Mouse (Mus musculus) adrenal gland, adult 10 weeks (tissue): ENCODE results near the gene Hist1h2bm. TPM values are rescaled to one million over a fixed set of nuclear protein-coding genes. Genes with fewer than 3 reads are reported as not detected.

ENCODE experiments used
- polyA plus RNA-seq: library from polyadenylated mRNA; stranded (reverse); fragments of 350-450 nt; fragmentation: Illumina TruSeq; extraction: RNeasy Lipid Tissue Mini Kit (QIAGEN cat#74804); gene quantifications from one replicate; pipeline ENCODE4 v1.2.3, GENCODE M21; 2014; ENCODE audit warnings: low read depth, low replicate concordance

Gene Hist1h2bm
- not detected for polyA plus RNA-seq

GRCm38 (mm10) chr13:21721757-21722372, at the start of gene Hist1h2bm:
Gene Hist1h2bm, plus strand, starts transcription at chr13:21722044.

GRCm38 (mm10) chr13:21677305-21677704, 44.5 kb upstream of the Hist1h2bm start, which contains the start of gene Olfr1360:
Gene Olfr1360, minus strand, starts transcription at chr13:21677405.

GRCm38 (mm10) chr13:21697811-21698210, 24.0 kb upstream of the Hist1h2bm start, which contains the start of gene Olfr1359:
Gene Olfr1359, plus strand, starts transcription at chr13:21698111.

GRCm38 (mm10) chr13:21715864-21716539, 5.8 kb upstream of the Hist1h2bm start, which contains the start of the genes Hist1h2bl and Hist1h2ai:
Gene Hist1h2bl, minus strand, starts transcription at chr13:21716143.
Gene Hist1h2ai, plus strand, starts transcription at chr13:21716422.

GRCm38 (mm10) chr13:21717397-21718357, 4.2 kb upstream of the Hist1h2bm start, which contains the start of gene Hist1h3h:
Gene Hist1h3h, plus strand, starts transcription at chr13:21717659.

GRCm38 (mm10) chr13:21734906-21735767, 13.3 kb downstream of the Hist1h2bm start, which contains the start of gene Hist1h4j:
Gene Hist1h4j, plus strand, starts transcription at chr13:21735064.

GRCm38 (mm10) chr13:21750159-21751017, 28.5 kb downstream of the Hist1h2bm start, which contains the start of gene Hist1h4k:
Gene Hist1h4k, minus strand, starts transcription at chr13:21750505.

GRCm38 (mm10) chr13:21753524-21754285, 31.9 kb downstream of the Hist1h2bm start, which contains the start of the genes Hist1h2ak and Hist1h2bn:
Gene Hist1h2ak, minus strand, starts transcription at chr13:21753827.
Gene Hist1h2bn, plus strand, starts transcription at chr13:21754123.

Other genes starting within 250 kb of the Hist1h2bm start
- 1.8 TPM for gene Zkscan4, start 243.1 kb upstream of the Hist1h2bm start, polyA plus RNA-seq
- gene Gm10065, start 242.6 kb upstream of the Hist1h2bm start, polyA plus RNA-seq = not detected
- gene AK157302, start 226.8 kb upstream of the Hist1h2bm start, polyA plus RNA-seq = 5.3 TPM
- gene Gm11273, start 220.6 kb upstream of the Hist1h2bm start, polyA plus RNA-seq = not detected
- gene Zkscan8, start 190.9 kb upstream of the Hist1h2bm start, polyA plus RNA-seq = 41.5 TPM
- not detected for gene Olfr1366, start 179.2 kb upstream of the Hist1h2bm start, polyA plus RNA-seq
- gene Olfr1535, start 162.2 kb upstream of the Hist1h2bm start, polyA plus RNA-seq = not detected
- not detected for gene Olfr1364, start 140.3 kb upstream of the Hist1h2bm start, polyA plus RNA-seq
- gene Olfr1362, start 108.0 kb upstream of the Hist1h2bm start, polyA plus RNA-seq = not detected
- gene Olfr11, start 79.5 kb upstream of the Hist1h2bm start, polyA plus RNA-seq = not detected
- gene Olfr1361, start 58.7 kb upstream of the Hist1h2bm start, polyA plus RNA-seq = not detected
- not detected for gene Olfr1360, start 44.6 kb upstream of the Hist1h2bm start, polyA plus RNA-seq
- gene Olfr1359, start 23.9 kb upstream of the Hist1h2bm start, polyA plus RNA-seq = not detected
- not detected for gene Hist1h2bl, start 5.9 kb upstream of the Hist1h2bm start, polyA plus RNA-seq
- gene Hist1h2ai, start 5.6 kb upstream of the Hist1h2bm start, polyA plus RNA-seq = not detected
- not detected for gene Hist1h3h, start 4.4 kb upstream of the Hist1h2bm start, polyA plus RNA-seq
- not detected for gene Hist1h4j, start 13.0 kb downstream of the Hist1h2bm start, polyA plus RNA-seq
- not detected for gene Hist1h4k, start 28.5 kb downstream of the Hist1h2bm start, polyA plus RNA-seq
- not detected for gene Hist1h2ak, start 31.8 kb downstream of the Hist1h2bm start, polyA plus RNA-seq
- not detected for gene Hist1h2bn, start 32.1 kb downstream of the Hist1h2bm start, polyA plus RNA-seq
- gene Hist1h1b, start 58.6 kb downstream of the Hist1h2bm start, polyA plus RNA-seq = not detected
- not detected for gene Hist1h3i, start 61.3 kb downstream of the Hist1h2bm start, polyA plus RNA-seq
- gene Hist1h2an, start 65.2 kb downstream of the Hist1h2bm start, polyA plus RNA-seq = not detected
- not detected for gene Hist1h2bp, start 65.4 kb downstream of the Hist1h2bm start, polyA plus RNA-seq
- gene Hist1h2bq, start 88.2 kb downstream of the Hist1h2bm start, polyA plus RNA-seq = not detected
- not detected for gene Hist1h2ao, start 88.4 kb downstream of the Hist1h2bm start, polyA plus RNA-seq
- gene Hist1h4m, start 89.7 kb downstream of the Hist1h2bm start, polyA plus RNA-seq = not detected
- not detected for gene Hist1h4n, start 110.2 kb downstream of the Hist1h2bm start, polyA plus RNA-seq
- gene Hist1h2ap, start 111.5 kb downstream of the Hist1h2bm start, polyA plus RNA-seq = not detected
- 1.2 TPM for gene Hist1h2br, start 111.7 kb downstream of the Hist1h2bm start, polyA plus RNA-seq
- gene Zfp184, start 223.1 kb downstream of the Hist1h2bm start, polyA plus RNA-seq = 2.9 TPM